Mouse (Mus musculus): ENCODE results near the gene Ift122. TPM values are rescaled to one million over a fixed set of nuclear protein-coding genes. Genes with fewer than 3 reads are reported as not detected.

Ift122 gene
- total RNA-seq, 2 experiments from 2014 or later, result 31.6 to 35.1 TPM

DNA sequence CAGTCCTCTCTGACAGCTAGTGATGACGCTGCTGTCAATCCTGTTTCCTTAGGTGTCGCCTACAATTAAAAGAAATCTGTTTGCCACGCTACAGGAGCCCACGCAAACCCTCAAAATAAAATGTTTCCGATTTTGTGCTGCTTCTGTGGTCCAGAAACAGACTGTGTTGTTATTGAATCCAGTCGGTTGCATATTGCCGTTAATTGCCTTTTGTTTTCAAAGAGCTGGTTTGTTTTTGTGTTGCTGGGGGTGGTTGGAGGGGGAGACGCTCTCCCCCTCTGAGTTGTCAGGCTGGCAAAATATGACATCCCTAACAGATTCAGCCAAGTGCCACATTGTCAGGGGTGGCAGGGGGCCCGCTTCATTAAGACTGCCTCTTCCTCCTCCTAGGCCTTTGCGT is 60.2 kb downstream of the Ift122 start:
- intact Hi-C loops (cut with DNase I), result no loop called here
- DNase-seq (ENCODE audit: low spot score in 2 of 2), result peak in 1 of 2 experiments; percentile 65

DNA sequence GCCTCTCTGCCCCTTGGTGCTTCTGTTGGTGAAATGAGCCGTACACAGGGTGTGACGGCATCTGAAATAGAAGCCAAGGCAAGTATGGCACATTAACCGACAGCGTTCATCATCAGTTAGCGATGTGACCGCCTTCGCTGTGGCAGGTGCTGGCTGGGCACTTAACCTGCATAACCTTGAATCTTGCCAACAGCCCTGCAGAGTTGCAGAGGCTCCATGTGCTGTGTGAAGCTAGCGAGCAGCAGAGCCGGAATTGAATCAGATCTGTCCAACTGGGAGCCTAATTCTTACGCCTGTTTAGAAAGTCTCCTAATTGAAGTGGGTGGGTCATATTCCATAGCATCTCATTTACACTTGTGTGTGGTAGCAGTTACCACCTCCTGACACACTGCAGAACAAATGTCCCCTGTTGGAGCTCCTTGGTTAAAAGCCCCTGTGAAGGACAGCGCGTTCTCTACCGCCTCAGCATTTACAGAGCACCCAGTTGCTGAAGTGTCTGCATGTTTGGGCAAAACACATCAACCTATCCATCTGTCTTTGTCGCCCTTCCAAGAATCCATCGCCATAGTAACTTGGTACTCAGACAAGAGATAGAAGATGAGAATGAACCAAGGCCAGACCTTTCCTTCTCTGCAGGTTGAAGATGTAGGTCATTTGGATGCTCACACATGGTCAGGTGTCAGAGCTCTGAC is 61.4 kb downstream of the Ift122 start:
- peak; percentile 61 to 85 for DNase-seq (ENCODE audit: low spot score in 2 of 2)
- intact Hi-C loops (cut with DNase I), result no loop called here

DNA sequence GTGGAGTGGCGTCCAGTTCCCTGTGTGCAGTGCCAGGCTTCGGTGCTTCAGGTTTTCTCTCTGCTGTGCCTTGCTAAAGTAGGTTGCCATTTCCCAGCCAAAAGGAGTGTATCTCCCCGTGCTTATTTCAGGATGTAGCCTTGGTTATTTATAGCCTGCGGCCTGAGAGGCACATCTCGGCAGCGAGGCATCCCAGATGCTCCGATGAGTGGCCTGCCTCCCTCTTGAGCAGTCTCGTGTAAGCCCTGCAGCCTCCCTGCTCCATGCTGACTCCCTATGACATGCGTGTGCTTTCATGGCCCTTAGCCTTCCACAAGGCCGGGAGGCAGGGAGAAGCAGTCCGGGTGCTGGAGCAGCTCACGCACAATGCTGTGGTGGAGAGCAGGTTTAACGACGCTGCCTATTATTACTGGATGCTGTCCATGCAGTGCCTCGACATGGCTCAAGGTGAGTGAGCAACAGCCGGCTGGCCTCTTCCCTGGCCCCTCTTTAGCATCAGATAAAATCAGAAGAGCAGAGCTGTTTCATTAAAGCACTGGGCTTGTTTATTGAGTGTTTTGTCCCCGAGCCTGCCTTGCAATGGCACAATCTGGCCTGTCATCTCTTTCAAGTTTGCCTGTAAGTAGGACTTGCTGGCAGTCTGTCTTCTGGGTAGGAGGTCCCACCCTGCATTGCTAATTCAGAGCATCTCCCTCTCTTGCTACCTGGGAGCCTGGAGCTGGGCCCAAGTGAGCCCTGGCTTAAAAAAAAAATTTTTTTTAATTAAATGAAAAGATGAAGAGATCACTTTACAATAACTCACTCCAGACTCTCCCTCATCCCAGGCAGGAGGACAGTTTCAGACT is 62.6 kb downstream of the Ift122 start:
- intact Hi-C loops (cut with DNase I), result no loop called here
- DNase-seq (ENCODE audit: low spot score in 2 of 2), result peak; percentile 65 to 84

DNA sequence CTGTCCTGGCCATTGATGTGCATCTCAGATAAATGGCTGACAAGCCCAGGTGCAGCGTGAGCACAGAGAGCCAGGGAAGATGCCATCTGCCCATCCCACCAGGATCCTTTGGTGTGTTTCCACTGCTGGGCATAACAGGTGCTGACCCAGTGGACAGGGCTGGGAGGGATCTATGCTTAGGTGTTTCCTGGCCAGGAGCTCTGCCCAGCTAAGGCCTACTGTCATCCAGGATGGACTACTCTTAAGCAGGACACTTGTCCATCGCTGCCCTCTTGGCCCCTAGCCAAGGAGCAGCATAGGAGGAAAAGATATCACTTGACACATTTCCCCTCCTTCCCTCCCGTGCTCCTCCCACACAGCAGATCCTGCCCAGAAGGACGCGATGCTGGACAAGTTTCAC is 63.3 kb downstream of the Ift122 start:
- DNase-seq (ENCODE audit: low spot score in 2 of 2), result no peak
- intact Hi-C loops (cut with DNase I), result no loop called here

DNA sequence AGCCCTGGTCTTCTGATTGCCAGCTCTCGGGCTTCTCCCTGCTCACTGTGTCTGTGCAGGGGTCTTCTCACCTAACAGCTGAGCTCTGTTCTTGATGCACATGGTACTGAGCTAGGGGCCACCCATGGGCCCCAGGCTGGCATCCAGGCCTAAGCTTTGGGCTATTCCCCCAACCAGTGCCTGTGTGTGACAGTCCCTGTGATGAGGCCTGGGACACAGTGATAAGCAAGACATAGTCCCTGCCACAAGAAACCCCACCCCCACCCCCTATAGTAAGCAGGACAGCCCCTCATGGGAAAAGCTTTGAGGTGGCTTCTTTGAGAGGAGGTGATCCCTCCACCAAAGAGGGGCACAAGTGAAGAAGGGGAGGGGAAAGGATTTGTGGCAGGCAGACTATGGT is 65.3 kb downstream of the Ift122 start:
- DNase-seq (ENCODE audit: low spot score in 2 of 2), result no peak
- intact Hi-C loops (cut with DNase I), result no loop called here

DNA sequence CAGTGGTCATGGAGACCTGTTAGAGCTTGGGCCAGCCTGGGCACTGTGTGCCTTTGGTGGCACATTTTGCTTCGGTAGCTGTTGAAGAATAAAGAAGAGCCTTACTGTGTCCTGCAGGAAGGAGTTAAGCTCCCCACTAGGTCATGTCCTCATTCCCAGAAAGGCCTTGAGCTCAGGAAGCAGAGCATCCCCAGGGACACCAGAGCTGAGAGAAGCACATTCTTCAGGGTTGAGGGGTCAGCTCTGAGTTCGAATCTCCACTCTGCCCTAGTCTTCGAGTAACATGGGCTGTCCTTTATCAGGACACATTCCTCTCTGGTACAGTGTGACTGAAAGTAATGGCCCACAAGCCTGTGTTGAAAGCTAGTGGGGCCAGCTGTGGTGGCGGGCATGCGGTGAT is 66.6 kb downstream of the Ift122 start:
- DNase-seq (ENCODE audit: low spot score in 2 of 2), result no peak
- intact Hi-C loops (cut with DNase I), result no loop called here

DNA sequence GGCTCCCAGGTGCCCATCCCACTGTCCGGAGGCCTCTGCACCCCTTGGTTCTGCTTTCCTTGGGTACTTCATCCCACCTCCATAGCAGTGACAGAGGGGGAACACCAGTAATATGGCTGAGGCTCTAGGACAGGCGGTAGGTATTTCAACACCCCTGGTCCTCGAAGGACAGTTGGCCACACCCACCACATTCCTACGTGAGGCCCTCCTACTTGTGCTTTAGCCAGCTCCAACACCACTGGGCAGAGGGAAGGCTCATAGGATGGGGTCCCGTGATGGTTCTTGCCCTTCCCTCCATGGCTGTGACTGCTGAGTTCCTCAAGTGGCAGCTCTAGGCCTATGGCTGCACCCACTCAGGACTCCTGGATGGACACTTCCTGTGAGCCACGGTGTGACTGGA is 71.6 kb downstream of the Ift122 start:
- intact Hi-C loops (cut with DNase I), result no loop called here
- DNase-seq (ENCODE audit: low spot score in 2 of 2), result no peak

DNA sequence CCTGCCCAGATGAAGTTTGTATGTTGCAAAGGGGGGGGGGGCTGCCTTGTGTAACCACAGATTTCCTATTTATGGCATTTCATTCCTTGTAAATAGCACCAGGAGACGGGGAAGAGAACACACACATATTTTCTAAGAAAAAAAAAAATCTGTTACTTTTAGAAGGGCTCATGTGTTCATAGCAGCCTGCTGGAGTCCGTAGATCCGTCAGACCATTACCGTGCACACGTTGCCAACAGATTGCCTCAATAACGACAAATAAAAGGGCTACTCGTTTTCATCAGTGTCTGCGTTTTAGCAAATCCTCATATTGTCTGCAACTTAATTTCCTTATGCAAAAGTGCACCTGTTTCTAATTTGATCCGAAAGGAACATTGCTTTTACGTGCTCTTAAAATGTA is 73.1 kb downstream of the Ift122 start:
- DNase-seq (ENCODE audit: low spot score in 2 of 2), result no peak
- intact Hi-C loops (cut with DNase I), result no loop called here

DNA sequence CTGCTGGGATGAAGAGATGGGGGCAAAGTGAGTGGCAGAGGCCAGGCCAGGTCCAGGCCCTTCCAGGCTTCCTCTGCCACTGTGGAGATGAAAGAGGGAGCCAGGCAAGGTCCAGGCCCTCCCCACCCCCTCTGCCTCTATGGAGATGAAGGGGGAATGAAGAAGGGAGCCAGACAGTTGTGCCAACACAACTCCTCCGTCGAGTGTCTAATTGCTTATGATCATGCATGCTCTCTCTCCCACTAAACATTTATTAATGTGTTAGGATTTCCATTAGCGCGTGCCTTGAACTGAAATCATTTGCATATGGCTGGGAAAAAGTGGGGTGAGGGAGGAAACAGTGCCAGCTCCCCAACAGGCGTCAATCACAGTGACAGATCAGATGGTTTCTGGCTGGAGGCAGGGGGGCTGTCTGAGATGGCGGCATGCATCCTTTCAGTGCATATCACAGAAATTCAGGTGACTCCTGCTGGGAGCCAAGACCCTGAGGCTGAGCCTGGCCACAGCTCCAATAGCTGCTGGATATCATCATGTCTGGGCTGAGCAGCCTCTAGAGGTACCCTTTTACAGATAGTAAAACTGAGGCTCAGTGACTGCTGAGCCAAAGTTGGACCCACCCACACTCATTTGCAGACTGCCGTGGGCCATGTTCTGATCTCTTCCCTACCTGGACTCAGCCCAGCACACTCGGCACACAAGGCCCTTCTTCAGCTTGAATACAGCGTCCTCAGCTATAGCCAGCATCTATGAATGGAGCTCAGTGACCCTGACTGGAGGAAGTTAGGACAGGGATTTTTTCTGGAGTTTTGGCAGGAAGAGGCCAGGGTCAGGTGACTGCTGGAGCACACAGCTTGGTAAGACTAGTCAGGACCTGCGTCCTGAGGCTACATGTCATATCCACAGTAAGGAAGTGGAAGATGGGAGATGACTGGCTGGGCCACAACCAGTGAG is 74.3 kb downstream of the Ift122 start:
- intact Hi-C loops (cut with DNase I), result no loop called here
- DNase-seq (ENCODE audit: low spot score in 2 of 2), result no peak

DNA sequence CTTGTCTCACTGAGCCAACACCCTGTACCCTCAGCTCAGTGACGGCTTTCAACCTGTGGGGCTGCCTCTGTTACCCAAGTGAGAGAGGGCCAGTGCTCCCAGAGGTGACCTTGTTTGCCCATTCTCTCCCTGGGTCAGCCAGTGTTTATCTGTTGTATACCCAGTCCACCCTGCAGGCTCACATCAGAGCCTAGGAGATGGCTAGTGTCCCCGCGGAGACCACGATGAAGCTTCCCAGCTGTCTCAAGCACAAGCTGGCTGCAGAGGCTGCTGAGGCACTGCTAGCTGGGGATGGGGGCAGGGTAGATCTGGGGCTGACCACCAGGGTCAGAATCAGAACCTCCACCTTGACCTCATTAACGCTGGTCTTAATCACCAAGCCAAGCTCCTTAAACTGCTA is 76.7 kb downstream of the Ift122 start:
- DNase-seq (ENCODE audit: low spot score in 2 of 2), result no peak

DNA sequence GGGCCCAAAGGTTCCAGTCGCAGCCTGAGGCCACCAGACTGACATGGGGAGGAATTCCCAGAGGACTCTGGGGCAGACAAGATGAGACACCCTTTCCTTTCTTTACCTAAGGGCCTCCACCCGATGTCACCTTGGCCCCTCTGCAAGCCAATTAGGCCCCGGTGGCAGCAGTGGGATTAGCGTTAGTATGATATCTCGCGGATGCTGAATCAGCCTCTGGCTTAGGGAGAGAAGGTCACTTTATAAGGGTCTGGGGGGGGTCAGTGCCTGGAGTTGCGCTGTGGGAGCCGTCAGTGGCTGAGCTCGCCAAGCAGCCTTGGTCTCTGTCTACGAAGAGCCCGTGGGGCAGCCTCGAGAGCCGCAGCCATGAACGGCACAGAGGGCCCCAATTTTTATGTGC is 78.4 kb downstream of the Ift122 start, which contains the start of gene Rho:
Rho (plus strand) TSS at position 110 of the 400 bp plus-strand sequence.
- intact Hi-C loops (cut with DNase I), result no loop called here
- no peak for DNase-seq (ENCODE audit: low spot score in 2 of 2)

More for the DNA sequence above, 76.7 kb downstream of the Ift122 start:
- intact Hi-C loops (cut with DNase I), result no loop called here

DNA sequence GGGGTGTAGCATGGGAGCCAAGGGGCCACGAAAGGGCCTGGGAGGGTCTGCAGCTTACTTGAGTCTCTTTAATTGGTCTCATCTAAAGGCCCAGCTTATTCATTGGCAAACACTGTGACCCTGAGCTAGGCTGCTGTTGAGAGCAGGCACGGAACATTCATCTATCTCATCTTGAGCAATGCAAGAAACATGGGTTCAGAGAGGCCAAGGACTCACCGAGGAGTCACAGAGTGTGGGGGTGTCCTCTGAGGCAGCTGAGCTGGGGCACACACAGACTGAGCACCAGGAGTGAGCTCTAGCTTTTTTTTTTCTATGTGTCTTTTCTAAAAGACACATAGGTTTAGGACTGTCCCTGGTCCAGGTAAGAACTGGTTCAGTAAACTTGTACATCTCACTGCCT is 79.1 kb downstream of the Ift122 start:
- intact Hi-C loops (cut with DNase I), result no loop called here
- no peak for DNase-seq (ENCODE audit: low spot score in 2 of 2)

DNA sequence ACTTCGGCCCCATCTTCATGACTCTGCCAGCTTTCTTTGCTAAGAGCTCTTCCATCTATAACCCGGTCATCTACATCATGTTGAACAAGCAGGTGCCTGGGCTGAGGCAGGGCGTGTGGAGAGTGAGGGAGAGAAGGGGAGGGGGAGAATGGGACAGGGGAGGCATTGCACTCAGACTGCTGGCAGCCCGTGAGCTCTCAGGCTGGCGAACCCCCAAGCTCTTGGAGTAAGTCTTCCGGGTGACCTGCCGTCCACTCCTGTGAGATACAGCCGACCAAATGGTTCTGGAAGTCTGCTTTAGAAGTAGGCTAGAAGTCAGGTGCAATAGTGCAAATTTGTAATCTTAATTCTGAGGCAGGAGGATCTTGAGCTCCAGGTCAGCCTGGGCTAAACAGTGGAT is 82.3 kb downstream of the Ift122 start:
- intact Hi-C loops (cut with DNase I), result no loop called here
- DNase-seq (ENCODE audit: low spot score in 2 of 2), result no peak

DNA sequence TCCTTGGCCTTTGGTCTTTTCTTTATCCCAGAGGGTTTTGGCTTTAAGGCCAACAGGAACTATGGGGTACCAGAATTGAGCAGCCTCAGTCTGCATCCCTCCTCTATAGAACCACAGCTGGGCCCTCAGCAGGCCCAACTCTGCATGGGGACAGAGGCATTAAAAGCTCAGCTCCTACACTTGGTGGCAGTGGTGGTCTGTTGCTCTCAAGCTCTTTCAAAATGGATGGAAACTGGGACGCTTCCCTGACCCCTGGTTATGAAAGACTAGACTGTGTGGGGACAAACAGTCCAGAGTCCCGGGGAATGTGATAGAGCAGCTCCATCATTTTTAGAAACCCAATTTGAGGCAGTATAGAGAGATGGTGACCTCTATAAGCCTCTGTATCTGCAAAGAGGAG is 84.7 kb downstream of the Ift122 start:
- no peak for DNase-seq (ENCODE audit: low spot score in 2 of 2)
- intact Hi-C loops (cut with DNase I), result no loop called here

DNA sequence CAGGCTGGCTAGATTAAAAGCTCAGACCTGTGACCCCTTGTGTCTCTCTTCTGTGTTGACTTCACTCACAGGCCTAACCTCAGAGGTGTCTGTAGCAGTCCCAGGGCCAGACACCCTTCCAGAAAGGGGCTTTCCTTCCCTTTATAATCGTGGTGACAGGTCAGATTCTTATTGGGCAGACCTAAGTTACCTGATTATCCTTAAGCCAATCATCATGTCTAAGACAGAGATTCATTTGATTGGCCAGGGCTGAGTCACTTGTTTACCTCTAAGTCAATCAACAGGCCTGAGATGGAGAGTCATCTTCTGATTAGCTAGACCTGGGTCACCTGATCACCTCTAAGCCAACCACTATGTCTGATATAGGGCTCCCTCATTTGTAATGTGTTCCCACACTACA is 85.5 kb downstream of the Ift122 start:
- DNase-seq (ENCODE audit: low spot score in 2 of 2), result no peak

DNA sequence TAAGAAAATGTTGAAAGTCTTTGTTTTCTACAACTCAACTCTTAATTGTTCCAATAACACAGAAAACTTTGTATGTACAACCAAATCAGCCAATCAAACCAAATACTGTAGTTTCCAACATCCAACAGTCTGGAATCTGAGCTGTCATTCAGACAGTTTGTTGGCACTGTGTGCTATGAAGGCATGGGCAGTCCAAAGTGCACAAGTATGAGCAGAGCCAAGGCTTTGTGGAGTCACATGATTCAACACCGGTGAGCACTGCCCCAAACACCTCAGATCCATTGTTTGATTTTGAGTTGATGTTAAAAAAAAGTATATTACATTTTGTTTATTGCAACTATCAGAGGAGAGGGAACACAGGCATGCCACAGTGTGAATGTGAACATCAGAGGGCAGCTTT is 87.3 kb downstream of the Ift122 start:
- DNase-seq (ENCODE audit: low spot score in 2 of 2), result no peak
- intact Hi-C loops (cut with DNase I), result no loop called here

More for the DNA sequence above, 85.5 kb downstream of the Ift122 start:
- intact Hi-C loops (cut with DNase I), result no loop called here

DNA sequence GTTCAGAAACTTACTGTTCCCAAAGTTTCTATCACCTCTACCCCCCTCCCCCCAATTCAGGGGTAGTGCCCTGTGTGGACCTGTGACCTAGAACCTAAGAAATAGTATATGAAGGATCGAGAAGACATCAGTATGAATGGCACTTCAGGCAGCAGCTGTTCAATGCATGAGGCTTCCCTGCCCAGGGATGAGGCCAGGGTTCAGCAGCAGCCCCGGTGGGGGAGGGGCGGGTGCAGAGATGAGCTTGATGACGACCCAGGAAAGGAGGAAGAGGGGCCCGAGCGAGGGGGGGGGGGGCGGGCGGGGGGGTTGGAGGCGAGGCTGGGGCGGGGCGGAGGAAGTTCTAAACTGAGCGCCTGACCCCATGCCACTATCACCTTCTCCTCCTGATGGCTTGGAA is 87.9 kb downstream of the Ift122 start:
- DNase-seq (ENCODE audit: low spot score in 2 of 2), result no peak
- intact Hi-C loops (cut with DNase I), result no loop called here

DNA sequence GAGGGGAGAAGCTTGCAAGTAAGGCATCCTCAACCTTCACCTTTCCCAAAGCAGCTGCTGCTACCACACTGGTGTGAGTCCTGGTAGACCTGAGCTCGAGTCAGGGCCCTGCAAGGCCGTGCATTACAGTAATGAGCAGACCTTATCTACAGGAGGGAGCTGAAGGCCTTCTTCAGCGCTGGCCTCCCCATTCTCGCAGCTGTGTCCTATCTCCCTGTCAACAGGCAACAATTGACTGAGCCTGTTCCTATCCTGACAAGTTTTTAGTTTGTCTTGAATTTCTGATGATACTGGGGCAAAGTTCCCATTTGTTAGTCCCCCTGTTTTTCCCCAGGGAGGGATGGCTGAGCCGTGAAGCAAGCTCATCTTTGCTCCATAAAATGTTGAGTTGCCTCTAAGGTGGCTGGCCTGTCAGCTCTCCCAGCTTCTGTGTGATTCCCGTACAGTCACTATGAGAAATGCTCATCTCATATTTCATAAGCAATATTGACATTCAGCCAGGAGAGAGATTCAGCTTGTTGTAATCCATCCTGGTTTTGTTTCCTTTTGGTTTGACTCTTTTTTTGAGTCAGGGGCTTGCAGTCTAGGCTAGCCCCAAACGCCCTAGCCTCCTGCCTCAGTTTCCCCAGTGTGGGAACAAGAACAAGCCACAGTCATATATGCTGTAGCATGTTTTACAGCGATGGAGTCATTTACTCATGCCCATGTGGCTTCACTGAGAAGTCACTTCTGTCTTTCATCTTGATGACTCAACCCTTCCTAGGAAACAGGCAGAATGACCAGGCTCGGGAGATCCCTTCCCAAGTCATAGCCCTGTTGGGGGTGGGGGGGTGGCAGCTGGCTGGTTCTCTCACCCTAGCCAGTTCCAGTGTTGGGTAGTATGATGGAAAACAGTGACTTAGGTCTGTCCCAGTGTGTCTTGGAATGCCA is 90.5 kb downstream of the Ift122 start:
- intact Hi-C loops (cut with DNase I), result no loop called here

DNA sequence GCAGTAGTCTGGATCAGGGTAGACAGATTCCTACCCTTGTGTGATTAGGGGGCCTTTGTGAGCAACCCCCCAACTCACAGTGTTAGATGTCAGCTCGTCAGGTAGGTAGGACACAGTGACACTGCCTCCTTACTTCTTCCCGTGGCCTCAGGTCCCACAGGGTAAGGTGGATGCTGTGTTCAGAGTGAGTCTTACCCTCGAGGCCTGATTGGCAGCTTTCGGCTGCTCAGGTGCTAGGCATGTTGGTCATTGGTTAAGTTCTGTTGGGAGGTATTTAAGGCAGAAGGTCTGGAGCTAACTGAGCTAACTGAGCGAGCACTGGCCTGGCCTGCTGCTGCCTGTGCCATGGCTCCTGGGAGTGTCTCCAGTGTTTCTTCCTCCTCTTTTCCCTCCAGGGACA is 91.4 kb downstream of the Ift122 start, which contains the start of gene H1foo:
H1foo (plus strand) TSS at position 301 of the 400 bp plus-strand sequence.
- no peak for DNase-seq (ENCODE audit: low spot score in 2 of 2)
- intact Hi-C loops (cut with DNase I), result no loop called here

More for the DNA sequence above, 90.5 kb downstream of the Ift122 start:
- no peak for DNase-seq (ENCODE audit: low spot score in 2 of 2)

All from left cerebral cortex, postnatal 14 days (tissue).